Mouse (Mus musculus) E14TG2a.4 (cell line): Measurements from ENCODE around the gene Sap30.
A peak's percentile ranks its signal among the peaks of the same experiment; 100 is the strongest.

Source experiments
- H3K27me3 ChIP-seq: 2 replicates; pipeline ENCODE4 v1.6.1; 2014; ENCODE audit warnings: low read length, control low read depth; ENCODE audit not compliant: insufficient read depth
- H3K36me3 ChIP-seq: 2 replicates; pipeline ENCODE4 v1.6.1; 2014; ENCODE audit warnings: low read length, control low read depth; ENCODE audit not compliant: insufficient read depth
- H3K4me1 ChIP-seq: replicated peaks from 2 replicates; pipeline ENCODE4 v1.6.1; 2014; ENCODE audit warnings: low read depth, low read length, control low read depth
- H3K4me3 ChIP-seq: replicated peaks from 2 replicates; pipeline ENCODE4 v1.5.1; 2014; ENCODE audit warnings: mild to moderate bottlenecking, low read length
- H3K9me3 ChIP-seq: 2 replicates; pipeline ENCODE4 v1.6.1; 2014; ENCODE audit warnings: low read length, control low read depth
- CTCF ChIP-seq: conservative IDR thresholded peaks from 2 replicates; pipeline ENCODE4 v1.5.1; 2014; ENCODE audit warnings: low read length
- NANOG ChIP-seq: IDR thresholded peaks from 2 replicates; pipeline ENCODE4 v1.6.1; 2014; ENCODE audit warnings: borderline replicate concordance, low read length, mixed read lengths
- POU5F1 ChIP-seq: IDR thresholded peaks from 2 replicates; pipeline ENCODE4 v1.6.1; 2014; ENCODE audit warnings: low read length, borderline replicate concordance

Sap30 gene

GRCm38 (mm10) chr8:57487441-57488155 is at the start of gene Sap30:
TSS of gene Sap30 (minus strand) at chr8:57487860.
- no peaks in the 10 kb centered on the region for H3K27me3 ChIP-seq
- H3K4me1 ChIP-seq: peaks cover 39% of the 10 kb centered on the region
- H3K36me3 ChIP-seq: peaks cover 38% of the 10 kb centered on the region
- no peak for TF ChIP-seq CTCF
- TF ChIP-seq POU5F1: no peak
- no peak for TF ChIP-seq NANOG
- peak within 1 kb of the TSS; percentile 94 for H3K4me3 ChIP-seq
- H3K9me3 ChIP-seq: no peaks in the 10 kb centered on the region

- no peaks in the 10 kb centered on the region for H3K4me1 ChIP-seq
- TF ChIP-seq CTCF (no peak), NANOG (no peak), POU5F1 (no peak)
- no peak overlapping the region for H3K4me3 ChIP-seq
- no peaks in the 10 kb centered on the region for H3K27me3 ChIP-seq
- H3K36me3 ChIP-seq: peaks cover 5% of the 10 kb centered on the region; the same call in 1 of the 2 replicates
- H3K9me3 ChIP-seq: peaks cover 4% of the 10 kb centered on the region; the same call in 1 of the 2 replicates
These were observed 48.5 kb upstream of the Sap30 start for GRCm38 (mm10) chr8:57536167-57536566.

GRCm38 (mm10) chr8:57534495-57534894 is 46.8 kb upstream of the Sap30 start:
- Histone ChIP-seq H3K4me1 (no peaks in the 10 kb centered on the region), H3K36me3 (peaks cover 5% of the 10 kb centered on the region; the same call in 1 of the 2 replicates), H3K27me3 (no peaks in the 10 kb centered on the region), H3K4me3 (no peak overlapping the region), H3K9me3 (peaks cover 4% of the 10 kb centered on the region; the same call in 1 of the 2 replicates)
- TF ChIP-seq CTCF: no peak
- no peak for TF ChIP-seq NANOG
- TF ChIP-seq POU5F1: no peak

- Histone ChIP-seq H3K27me3 (no peaks in the 10 kb centered on the region), H3K9me3 (peaks cover 4% of the 10 kb centered on the region; the same call in 1 of the 2 replicates), H3K4me3 (no peak overlapping the region), H3K4me1 (no peaks in the 10 kb centered on the region), H3K36me3 (peaks cover 5% of the 10 kb centered on the region; the same call in 1 of the 2 replicates)
- TF ChIP-seq CTCF (no peak), NANOG (no peak), POU5F1 (no peak)
These were observed 45.4 kb upstream of the Sap30 start for GRCm38 (mm10) chr8:57533106-57533505.

- H3K36me3 ChIP-seq: peaks cover 5% of the 10 kb centered on the region; the same call in 1 of the 2 replicates
- TF ChIP-seq POU5F1: no peak
- TF ChIP-seq NANOG: no peak
- TF ChIP-seq CTCF: 0 out of 2 replicates have a peak, but pooled peaks have one; percentile 7
- no peaks in the 10 kb centered on the region for H3K27me3 ChIP-seq
- no peak overlapping the region for H3K4me3 ChIP-seq
- H3K4me1 ChIP-seq: no peaks in the 10 kb centered on the region
- peaks cover 4% of the 10 kb centered on the region; the same call in 1 of the 2 replicates for H3K9me3 ChIP-seq
These were observed 44.6 kb upstream of the Sap30 start for GRCm38 (mm10) chr8:57532223-57532622.

- H3K4me3 ChIP-seq: no peak overlapping the region
- TF ChIP-seq POU5F1: no peak
- peak; percentile 68 for TF ChIP-seq CTCF
- peaks cover 6% of the 10 kb centered on the region for H3K9me3 ChIP-seq
- H3K36me3 ChIP-seq: peaks cover 14% of the 10 kb centered on the region
- no peaks in the 10 kb centered on the region for H3K27me3 ChIP-seq
- no peaks in the 10 kb centered on the region for H3K4me1 ChIP-seq
These were observed 43.1 kb upstream of the Sap30 start for GRCm38 (mm10) chr8:57530666-57531349.

GRCm38 (mm10) chr8:57530238-57530637 is 42.6 kb upstream of the Sap30 start:
- Histone ChIP-seq H3K9me3 (peaks cover 11% of the 10 kb centered on the region), H3K4me3 (no peak overlapping the region), H3K27me3 (no peaks in the 10 kb centered on the region), H3K4me1 (no peaks in the 10 kb centered on the region), H3K36me3 (peaks cover 20% of the 10 kb centered on the region)
- TF ChIP-seq CTCF (no peak), POU5F1 (no peak), NANOG (no peak)

GRCm38 (mm10) chr8:57528036-57528435 is 40.4 kb upstream of the Sap30 start:
- peaks cover 15% of the 10 kb centered on the region for H3K9me3 ChIP-seq
- TF ChIP-seq NANOG (no peak), POU5F1 (no peak), CTCF (no peak)
- H3K36me3 ChIP-seq: peaks cover 19% of the 10 kb centered on the region
- no peak overlapping the region for H3K4me3 ChIP-seq
- H3K4me1 ChIP-seq: no peaks in the 10 kb centered on the region
- no peaks in the 10 kb centered on the region for H3K27me3 ChIP-seq
